Mouse (Mus musculus) forebrain, postnatal 0 days (tissue): Measurements from ENCODE around the gene Polr2b. TPM values are rescaled to one million over a fixed set of nuclear protein-coding genes. Genes with fewer than 3 reads are reported as not detected.
A peak's percentile ranks its signal among the peaks of the same experiment; 100 is the strongest.

Experiments used
- ATAC-seq: fragments of 200-750 bp; cut with Nextera tagmentation; 2 replicates; pipeline ENCODE4 v1.8.0; 2017; ENCODE audit warnings: mild to moderate bottlenecking, moderate library complexity
- DNase-seq: peaks from one replicate; pipeline ENCODE4 v3.0.0-alpha.2; 2015
- H3K27ac ChIP-seq: fragments of 300-500 bp; sonication (generic); 2 replicates; pipeline ENCODE4 v1.5.1; 2014; ENCODE audit warnings: low read depth, mild to moderate bottlenecking, antibody characterized with exemption, low read length, moderate library complexity, mixed read lengths
- H3K27me3 ChIP-seq: fragments of 300-500 bp; sonication (generic); 2 replicates; pipeline ENCODE4 v1.6.1; 2014; ENCODE audit warnings: mild to moderate bottlenecking, low read length, mixed read lengths; ENCODE audit not compliant: insufficient read depth
- H3K36me3 ChIP-seq: fragments of 300-500 bp; sonication (generic); 2 replicates; pipeline ENCODE4 v1.6.1; 2014; ENCODE audit warnings: mild to moderate bottlenecking, moderate library complexity; ENCODE audit not compliant: insufficient read depth
- H3K4me1 ChIP-seq: fragments of 300-500 bp; sonication (generic); 2 replicates; pipeline ENCODE4 v1.6.1; 2014; ENCODE audit warnings: antibody characterized with exemption; ENCODE audit not compliant: insufficient read depth
- H3K4me2 ChIP-seq: fragments of 300-500 bp; sonication (generic); 2 replicates; pipeline ENCODE4 v1.6.1; 2014; ENCODE audit warnings: low read depth, mild to moderate bottlenecking, moderate library complexity
- H3K4me3 ChIP-seq: fragments of 300-500 bp; sonication (generic); 2 replicates; pipeline ENCODE4 v1.5.1; 2014; ENCODE audit warnings: low read depth, low read length, mixed read lengths
- H3K9ac ChIP-seq: fragments of 300-500 bp; sonication (generic); 2 replicates; pipeline ENCODE4 v1.6.1; 2014; ENCODE audit warnings: mild to moderate bottlenecking
- H3K9me3 ChIP-seq: fragments of 300-500 bp; sonication (generic); 2 replicates; pipeline ENCODE4 v1.6.1; 2016; ENCODE audit warnings: low read length
- CTCF ChIP-seq: sonication (generic); IDR thresholded peaks from 2 replicates; pipeline ENCODE4 v1.5.1; 2016; ENCODE audit warnings: antibody characterized with exemption, control low read depth, low read depth
- WGBS: fragments of 180-500 bp; shearing (Covaris S2); extraction: QIAGEN DNeasy Blood & Tissue Kit; methylation state at CpG from one replicate; pipeline ENCODE4 v1.1.7; 2014; 5-methylcytosine and 5-hydroxymethylcytosine counted together
- polyA plus RNA-seq: library from polyadenylated mRNA; unstranded; fragments of >200 nt; fragmentation: Nextera tagmentation; extraction: Ambion mirVana; gene quantifications from 2 replicates; pipeline ENCODE4 v1.2.1, GENCODE M21; 2015
- total RNA-seq: library from RNA; depleted of rRNA; stranded (reverse); fragments of >200 nt; gene quantifications from 2 replicates; pipeline ENCODE4 v1.2.3, GENCODE M21; 2014

Polr2b gene
- total and polyA plus RNA-seq, 2 experiments from 2014 or later = 53.2 to 97.5 TPM

GRCm38 (mm10) chr5:77292803-77293522 lies 17.0 kb upstream of the Polr2b start:
- 88% methylated on average over 7 of the region's 7 CpGs for whole genome bisulfite sequencing
- peaks cover 72% of the 10 kb centered on the region for H3K36me3 ChIP-seq
- no peaks in the 10 kb centered on the region for H3K27me3 ChIP-seq

GRCm38 (mm10) chr5:77299486-77299885 lies 10.5 kb upstream of the Polr2b start:
- WGBS = 91% methylated on average over 2 of the region's 2 CpGs
- ATAC-seq (no peak), DNase-seq (no peak)
- Histone ChIP-seq H3K4me1 (no peaks in the 10 kb centered on the region), H3K9ac (no peak overlapping the region), H3K27me3 (no peaks in the 10 kb centered on the region), H3K9me3 (no peaks in the 10 kb centered on the region), H3K4me3 (no peak overlapping the region), H3K4me2 (no peak overlapping the region), H3K36me3 (peaks cover 63% of the 10 kb centered on the region), H3K27ac (no peak overlapping the region)
- TF ChIP-seq CTCF = no peak

More at GRCm38 (mm10) chr5:77292803-77293522, 17.0 kb upstream of the Polr2b start:
- Histone ChIP-seq H3K27ac (no peak overlapping the region), H3K9me3 (no peaks in the 10 kb centered on the region), H3K4me3 (no peak overlapping the region), H3K4me2 (no peak overlapping the region), H3K4me1 (no peaks in the 10 kb centered on the region), H3K9ac (no peak overlapping the region)
- no peak for DNase-seq
- no peak for TF ChIP-seq CTCF
- no peak for ATAC-seq

GRCm38 (mm10) chr5:77301296-77301903 lies 8.5 kb upstream of the Polr2b start:
- Histone ChIP-seq H3K9me3 (no peaks in the 10 kb centered on the region), H3K9ac (no peak overlapping the region), H3K27ac (no peak overlapping the region), H3K4me2 (no peak overlapping the region), H3K36me3 (peaks cover 56% of the 10 kb centered on the region), H3K27me3 (no peaks in the 10 kb centered on the region), H3K4me3 (no peak overlapping the region), H3K4me1 (no peaks in the 10 kb centered on the region)
- TF ChIP-seq CTCF = no peak
- DNase-seq (no peak), ATAC-seq (no peak)
- 92% methylated on average over 6 of the region's 6 CpGs for WGBS

GRCm38 (mm10) chr5:77307821-77308553 lies 2.0 kb upstream of the Polr2b start:
- peak overlapping the region; percentile 99 for H3K4me2 ChIP-seq
- H3K36me3 ChIP-seq = peaks cover 23% of the 10 kb centered on the region
- H3K9me3 ChIP-seq = no peaks in the 10 kb centered on the region
- ATAC-seq (no peak), DNase-seq (no peak)
- 82% methylated on average over 5 of the region's 5 CpGs for WGBS
- H3K27ac ChIP-seq = no peak overlapping the region
- H3K4me3 ChIP-seq = peak overlapping the region; percentile 81
- H3K9ac ChIP-seq = 0 out of 2 replicates have a peak overlapping the region, but pooled peaks have one; percentile 23
- TF ChIP-seq CTCF = no peak
- no peaks in the 10 kb centered on the region for H3K27me3 ChIP-seq
- H3K4me1 ChIP-seq = peaks cover 23% of the 10 kb centered on the region

- peak; percentile 3 for DNase-seq
- H3K27me3 ChIP-seq = no peaks in the 10 kb centered on the region
- peak overlapping the region; percentile 99 for H3K4me2 ChIP-seq
- no peak for TF ChIP-seq CTCF
- peak overlapping the region; percentile 93 for H3K27ac ChIP-seq
- peak overlapping the region; percentile 90 for H3K9ac ChIP-seq
- 1% methylated on average over 76 of the region's 76 CpGs for WGBS
- ATAC-seq = no peak; the same call in 1 of the 2 replicates
- peak overlapping the region; percentile 81 for H3K4me3 ChIP-seq
- H3K9me3 ChIP-seq = no peaks in the 10 kb centered on the region
- peaks cover 26% of the 10 kb centered on the region for H3K36me3 ChIP-seq
- peaks cover 23% of the 10 kb centered on the region for H3K4me1 ChIP-seq
These were observed 668 bp upstream of the Polr2b start for GRCm38 (mm10) chr5:77309051-77309906.

- no peak overlapping the region for H3K27ac ChIP-seq
- no peaks in the 10 kb centered on the region for H3K27me3 ChIP-seq
- 96% methylated on average over 4 of the region's 4 CpGs for WGBS
- H3K4me1 ChIP-seq = peaks cover 9% of the 10 kb centered on the region; the same call in 1 of the 2 replicates
- peaks cover 46% of the 10 kb centered on the region for H3K36me3 ChIP-seq
- H3K4me3 ChIP-seq = no peak overlapping the region
- no peaks in the 10 kb centered on the region for H3K9me3 ChIP-seq
- ATAC-seq (no peak), DNase-seq (no peak)
- no peak for TF ChIP-seq CTCF
- no peak overlapping the region for H3K4me2 ChIP-seq
- no peak overlapping the region for H3K9ac ChIP-seq
These were observed 4.3 kb downstream of the Polr2b start for GRCm38 (mm10) chr5:77314206-77314605.
